Mouse (Mus musculus) NIH3T3 (cell line): Measurements from ENCODE around the gene Zfp654.

Source experiments
- DNase-seq: peaks from one replicate; pipeline ENCODE4 v3.0.0-alpha.2; 2012; ENCODE audit warnings: low read depth

Zfp654 gene

GRCm38 (mm10) chr16:64852891-64853290 is 1.4 kb upstream of the Zfp654 start:
- no peak for DNase-seq

GRCm38 (mm10) chr16:64852441-64852871 is 1.0 kb upstream of the Zfp654 start:
- DNase-seq, result peak; percentile 54

- DNase-seq, result no peak
Observed at GRCm38 (mm10) chr16:64851085-64851562, 328 bp downstream of the Zfp654 start.

GRCm38 (mm10) chr16:64850287-64851084 is 966 bp downstream of the Zfp654 start:
- DNase-seq, result peak; percentile 21

- peak; percentile 34 for DNase-seq
Observed at GRCm38 (mm10) chr16:64845947-64846346, 5.5 kb downstream of the Zfp654 start.

GRCm38 (mm10) chr16:64842374-64842729 is 9.1 kb downstream of the Zfp654 start:
- no peak for DNase-seq

- no peak for DNase-seq
Observed at GRCm38 (mm10) chr16:64841481-64842373, 9.7 kb downstream of the Zfp654 start.

- DNase-seq, result no peak
Observed at GRCm38 (mm10) chr16:64836709-64837108, 14.7 kb downstream of the Zfp654 start.

GRCm38 (mm10) chr16:64835996-64836545 is 15.4 kb downstream of the Zfp654 start:
- no peak for DNase-seq

- DNase-seq, result no peak
Observed at GRCm38 (mm10) chr16:64830291-64830690, 21.2 kb downstream of the Zfp654 start.

GRCm38 (mm10) chr16:64824474-64824873 is 27.0 kb downstream of the Zfp654 start:
- no peak for DNase-seq

GRCm38 (mm10) chr16:64823890-64824289 is 27.6 kb downstream of the Zfp654 start:
- no peak for DNase-seq

- DNase-seq, result no peak
Observed at GRCm38 (mm10) chr16:64817094-64817765, 34.2 kb downstream of the Zfp654 start.

- no peak for DNase-seq
Observed at GRCm38 (mm10) chr16:64803041-64803440, 48.4 kb downstream of the Zfp654 start.

GRCm38 (mm10) chr16:64801638-64802037 is 49.8 kb downstream of the Zfp654 start:
- DNase-seq, result no peak

- DNase-seq, result no peak
Observed at GRCm38 (mm10) chr16:64800393-64800792, 51.1 kb downstream of the Zfp654 start.

GRCm38 (mm10) chr16:64794802-64795201 is 56.6 kb downstream of the Zfp654 start:
- DNase-seq, result no peak

- DNase-seq, result no peak
Observed at GRCm38 (mm10) chr16:64789706-64790105, 61.7 kb downstream of the Zfp654 start.

GRCm38 (mm10) chr16:64775516-64775915 is 75.9 kb downstream of the Zfp654 start:
- DNase-seq, result peak; percentile 48

GRCm38 (mm10) chr16:64771431-64771818 is 80.0 kb downstream of the Zfp654 start:
- peak; percentile 5 for DNase-seq

- DNase-seq, result peak; percentile 92
Observed at GRCm38 (mm10) chr16:64770521-64771430, 80.7 kb downstream of the Zfp654 start, which contains the start of gene 4930453N24Rik. 4930453N24Rik (minus strand) TSS chr16:64771161.
